Mouse (Mus musculus): Measurements from ENCODE around the gene Irx2.

The Irx2 gene

DNA sequence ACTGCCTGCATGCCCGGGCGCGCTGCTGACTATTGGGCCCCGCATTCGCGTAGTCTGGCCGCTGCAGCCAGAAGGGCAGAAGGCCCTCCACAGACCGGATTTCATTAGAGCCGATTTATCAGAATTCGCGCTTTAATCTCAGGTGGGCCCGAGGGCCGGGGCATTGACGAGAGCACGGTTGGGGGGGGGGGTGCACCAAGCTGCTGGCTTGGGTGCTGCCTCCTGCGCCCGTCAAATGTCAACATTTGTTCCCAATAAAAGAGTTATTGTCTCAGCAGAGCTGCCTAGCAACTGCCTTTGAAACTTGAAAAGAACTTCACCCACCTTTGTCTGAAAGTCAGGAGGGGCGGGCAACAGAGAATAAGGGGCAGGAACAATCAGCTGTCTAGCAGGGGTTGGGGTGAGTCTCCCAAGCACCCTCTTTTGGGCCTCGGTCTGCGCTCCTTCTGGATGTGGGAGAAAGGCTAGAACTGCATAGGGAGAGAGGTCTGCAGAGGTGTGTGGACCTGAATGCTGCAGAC lies 7.8 kb downstream of the Irx2 start:
- in situ Hi-C loops (cut with MseI, MboI), result no loop called here

DNA sequence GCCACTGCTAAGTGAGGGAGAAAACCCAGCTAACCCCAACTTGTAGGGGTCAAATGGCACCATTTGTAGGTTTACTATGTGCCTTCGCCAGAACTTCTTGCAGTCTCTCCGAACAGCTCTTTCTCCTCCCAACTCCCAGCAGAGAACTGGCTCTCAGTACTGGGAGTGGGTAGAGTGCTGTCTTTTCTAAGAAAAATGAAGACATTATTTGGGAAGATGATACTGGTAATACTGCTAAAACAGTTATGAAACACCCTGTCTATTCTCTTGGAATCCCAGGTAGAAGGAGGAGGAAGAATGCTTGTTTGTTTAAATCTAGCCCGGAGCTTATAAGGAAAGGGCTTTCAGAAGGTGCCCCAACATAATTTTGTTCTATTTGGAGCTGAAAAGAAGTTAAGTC lies 8.9 kb downstream of the Irx2 start:
- in situ Hi-C loops (cut with MseI, MboI), result no loop called here

DNA sequence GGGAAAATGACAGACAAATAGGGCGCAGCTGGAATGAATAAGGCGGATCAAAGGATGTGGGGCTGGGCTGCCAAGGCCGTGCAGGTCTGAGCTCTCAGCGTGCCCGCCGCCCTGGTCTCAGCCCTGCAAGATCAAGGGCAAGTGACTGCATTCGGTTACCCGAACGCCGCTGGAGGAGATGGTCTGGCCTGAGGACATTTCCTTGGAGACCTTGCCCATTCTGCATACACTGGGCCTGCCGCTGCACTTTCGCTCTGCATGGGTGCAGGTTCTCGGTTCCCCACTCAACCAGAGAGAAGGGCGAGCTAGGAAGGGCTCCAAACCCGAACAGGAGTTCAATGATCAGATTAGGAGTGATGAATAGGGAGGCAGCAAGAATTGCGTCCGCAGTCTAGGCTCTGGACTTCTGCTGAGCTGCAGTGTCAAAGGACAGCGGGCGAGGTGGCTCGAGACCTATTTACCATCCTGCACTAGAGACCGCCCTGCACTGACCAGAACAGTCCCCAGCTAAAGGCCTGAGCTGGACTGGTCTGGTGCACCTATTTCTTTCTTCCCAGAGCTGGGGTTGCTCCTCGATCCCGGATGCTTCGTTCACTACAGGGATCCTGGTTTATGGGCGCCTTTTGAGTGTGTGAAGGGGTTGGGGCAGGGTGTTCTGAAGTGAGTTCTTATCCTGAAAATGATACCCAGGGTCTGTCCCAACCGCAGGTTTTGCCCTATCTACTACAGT lies 9.9 kb downstream of the Irx2 start:
- in situ Hi-C loops (cut with MseI, MboI), result no loop called here

DNA sequence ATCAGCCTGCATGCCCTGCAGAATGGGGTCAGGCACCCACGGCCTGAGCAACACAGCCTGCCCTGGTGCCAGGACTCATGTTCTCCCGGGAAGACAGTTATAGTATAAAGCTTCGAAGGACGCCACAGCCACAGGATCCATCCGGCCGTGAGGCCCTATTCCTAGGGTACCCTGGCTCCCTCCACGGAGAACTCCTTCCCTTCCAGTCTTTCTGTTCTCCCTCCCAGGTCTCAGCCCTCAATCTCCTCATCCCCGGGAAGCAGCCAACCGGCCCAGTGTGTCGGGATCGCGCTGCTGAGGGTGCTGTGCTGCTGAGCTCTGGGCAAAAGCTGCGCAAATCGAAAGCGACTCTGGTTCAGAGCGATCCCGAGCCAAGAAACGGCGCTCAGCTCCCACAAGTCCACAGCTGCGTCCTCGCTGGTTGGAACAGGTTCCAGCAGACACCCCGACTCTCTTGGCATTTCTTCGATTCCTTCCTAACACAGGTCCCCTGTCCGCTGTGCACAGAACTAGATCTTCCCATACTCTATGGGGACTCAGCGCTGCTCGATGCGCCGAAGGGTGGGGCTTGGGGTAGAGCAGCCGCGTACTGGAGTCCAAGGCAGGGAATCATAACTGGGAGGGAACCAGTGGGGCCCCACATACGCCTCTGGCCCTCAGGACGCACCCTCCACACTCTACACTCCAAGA lies 11.0 kb downstream of the Irx2 start:
- in situ Hi-C loops (cut with MseI, MboI), result no loop called here

DNA sequence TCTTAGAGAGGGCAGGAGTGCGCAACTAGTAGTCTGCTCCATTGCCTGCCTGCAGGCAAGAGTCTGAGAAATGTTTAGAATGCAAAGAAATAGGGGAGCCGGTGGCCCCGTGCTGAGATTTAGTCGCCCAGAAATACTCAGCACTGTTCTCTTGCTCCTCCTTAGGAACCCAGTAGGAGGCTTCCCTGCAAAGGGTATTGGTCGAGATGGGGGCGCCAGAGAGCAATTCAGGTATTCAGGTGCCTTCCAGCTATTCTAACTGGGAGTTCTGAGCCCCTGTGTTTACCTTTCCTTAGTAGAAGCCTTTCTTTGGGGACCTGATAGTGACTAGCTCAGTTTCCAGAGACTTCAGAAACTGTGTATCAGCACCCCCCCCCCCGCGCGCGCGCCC lies 11.5 kb downstream of the Irx2 start:
- in situ Hi-C loops (cut with MseI, MboI), result no loop called here

DNA sequence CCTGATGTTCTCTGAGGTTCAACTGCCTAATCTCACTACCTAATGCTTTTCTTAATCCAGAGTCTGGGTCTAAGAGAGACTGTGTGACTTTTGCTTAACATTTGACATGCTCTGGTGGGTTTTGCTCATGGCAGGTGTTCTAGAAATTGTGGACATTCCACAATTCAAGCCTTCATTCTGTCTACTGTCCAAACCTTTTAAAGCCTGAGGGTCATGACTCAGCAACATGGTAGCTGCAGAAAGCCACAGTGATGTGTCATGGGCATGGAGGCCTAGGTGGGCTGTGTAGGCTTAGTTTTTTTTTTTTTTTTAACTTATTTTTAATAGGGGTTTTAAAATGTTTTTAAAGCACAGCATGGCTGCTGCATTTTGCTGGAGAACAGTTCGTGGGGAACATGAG lies 27.8 kb downstream of the Irx2 start:
- in situ Hi-C loops (cut with MseI, MboI), result no loop called here

DNA sequence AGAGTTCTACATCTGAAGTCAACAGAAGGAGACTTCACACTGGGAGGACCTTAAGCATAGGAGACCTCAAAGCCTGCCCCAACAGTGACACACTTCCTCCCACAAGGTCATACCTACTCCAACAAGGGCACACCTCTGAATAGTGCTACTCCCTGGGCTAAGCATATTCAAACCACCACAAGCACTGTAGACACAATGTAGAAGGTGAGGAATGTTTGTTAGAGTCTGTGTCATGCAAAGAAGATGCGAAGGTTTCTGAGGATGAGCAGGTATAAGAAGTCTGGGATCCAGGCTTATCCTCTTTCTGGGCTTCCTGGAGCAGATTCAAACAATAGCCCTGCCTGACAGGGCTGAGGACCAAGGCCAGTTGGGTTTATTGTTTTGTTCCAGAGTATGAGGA lies 47.2 kb downstream of the Irx2 start:
- in situ Hi-C loops (cut with MseI, MboI), result no loop called here

Data from mouse trophoblast stem cell (cell line).